Mouse (Mus musculus) cortical plate, adult 2 months (tissue): ENCODE measurements around the gene Slc28a1.

Source experiments
- CTCF ChIP-seq: fragments of 200-500 bp; IDR thresholded peaks from 2 replicates; pipeline ENCODE4 v1.5.1; 2011; ENCODE audit warnings: mild to moderate bottlenecking, control low read depth, low read length; ENCODE audit not compliant: insufficient read depth; ENCODE audit errors: extremely low read depth
- POLR2A ChIP-seq: fragments of 200-500 bp; IDR thresholded peaks from 2 replicates; pipeline ENCODE4 v1.6.1; 2011; ENCODE audit warnings: mild to moderate bottlenecking, low read length, control low read depth; ENCODE audit not compliant: insufficient read depth; ENCODE audit errors: extremely low read depth

- no peak for TF ChIP-seq CTCF
- no peak for TF ChIP-seq POLR2A
Observed at GRCm38 (mm10) chr7:81077009-81077408, 37.6 kb upstream of the Slc28a1 start.
